Mouse (Mus musculus): ENCODE measurements at regions not wholly inside any gene's neighbourhood (a gene's known extent, or its start where the extent isn't known, plus 50 kb on each side); places are given as distances from the start of the nearest gene placed in this dataset.

DNA sequence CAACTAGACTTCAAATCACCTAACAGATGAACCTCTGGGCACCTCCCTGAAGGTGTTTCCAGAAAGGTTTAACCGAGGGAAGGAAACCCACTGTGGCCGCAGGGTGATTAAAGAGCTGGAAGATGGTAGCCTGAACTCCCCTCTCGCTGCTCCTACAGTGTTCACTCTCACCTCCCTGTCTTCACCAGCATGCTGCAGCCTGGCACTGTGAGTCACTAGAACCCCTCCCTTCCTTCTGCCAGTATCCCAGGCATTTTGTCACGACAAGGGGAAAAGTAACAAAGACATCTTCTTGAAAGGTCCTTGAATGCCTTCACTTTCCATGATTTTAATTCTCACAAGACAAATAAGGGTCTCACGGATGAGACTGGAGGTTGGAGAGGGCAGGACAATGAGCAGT, 471.1 kb downstream of the Nuf2 start:
- Histone ChIP-seq H3K9me3 (ENCODE audit: low read length) (no peaks in the 10 kb centered on the region), H3K27ac (ENCODE audit: low read length) (no peak overlapping the region), H3K9ac (replicated peaks; ENCODE audit: low read depth) (no peak overlapping the region), H3K27me3 (replicated peaks; ENCODE audit: insufficient read depth, low read length) (no peaks in the 10 kb centered on the region), H3K4me3 (ENCODE audit: low read depth, low read length) (no peak overlapping the region), H3K36me3 (ENCODE audit: insufficient read depth, low read length) (no peaks in the 10 kb centered on the region), H3K4me2 (replicated peaks; ENCODE audit: low read depth, low read length) (no peak overlapping the region), H3K4me1 (ENCODE audit: insufficient read depth, low read depth, low read length) (no peaks in the 10 kb centered on the region)
- no peak for ATAC-seq
- TF ChIP-seq EP300 (IDR thresholded peaks at IDR 0.05) (no peak), CTCF (IDR thresholded peaks at IDR 0.05) (no peak)
- no peak for DNase-seq (ENCODE audit: low spot score)
- WGBS = 76% methylated on average over 5 of the region's 5 CpGs

DNA sequence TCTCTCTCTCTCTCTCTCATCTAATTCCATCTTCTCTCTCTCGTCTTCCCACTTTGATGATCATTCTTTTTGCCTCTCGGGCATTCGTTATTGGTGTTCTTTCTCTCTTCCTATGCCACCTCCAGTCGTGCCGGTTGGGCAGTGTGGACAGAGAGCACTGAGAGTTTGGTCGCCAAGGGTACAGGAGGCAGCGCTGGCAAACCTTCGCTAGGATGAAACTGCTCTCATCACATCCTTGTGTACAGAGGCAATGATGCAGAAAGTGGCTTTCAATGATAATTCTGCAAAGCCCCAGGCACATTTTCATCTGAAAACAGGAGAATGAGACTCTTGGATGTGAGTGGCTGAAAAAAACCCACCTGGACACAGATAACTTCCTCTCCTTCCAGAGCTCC, 479.4 kb downstream of the Nuf2 start:
- Histone ChIP-seq H3K9me3 (ENCODE audit: low read length) (no peaks in the 10 kb centered on the region), H3K27ac (ENCODE audit: low read length) (no peak overlapping the region), H3K27me3 (replicated peaks; ENCODE audit: insufficient read depth, low read length) (no peaks in the 10 kb centered on the region), H3K4me3 (ENCODE audit: low read depth, low read length) (no peak overlapping the region), H3K4me1 (ENCODE audit: insufficient read depth, low read depth, low read length) (no peaks in the 10 kb centered on the region), H3K9ac (replicated peaks; ENCODE audit: low read depth) (no peak overlapping the region), H3K4me2 (replicated peaks; ENCODE audit: low read depth, low read length) (no peak overlapping the region), H3K36me3 (ENCODE audit: insufficient read depth, low read length) (no peaks in the 10 kb centered on the region)
- DNase-seq (ENCODE audit: low spot score) (no peak), ATAC-seq (no peak)
- TF ChIP-seq EP300 (IDR thresholded peaks at IDR 0.05) (no peak), CTCF (IDR thresholded peaks at IDR 0.05) (no peak)
- 76% methylated on average over 8 of the region's 8 CpGs for WGBS

DNA sequence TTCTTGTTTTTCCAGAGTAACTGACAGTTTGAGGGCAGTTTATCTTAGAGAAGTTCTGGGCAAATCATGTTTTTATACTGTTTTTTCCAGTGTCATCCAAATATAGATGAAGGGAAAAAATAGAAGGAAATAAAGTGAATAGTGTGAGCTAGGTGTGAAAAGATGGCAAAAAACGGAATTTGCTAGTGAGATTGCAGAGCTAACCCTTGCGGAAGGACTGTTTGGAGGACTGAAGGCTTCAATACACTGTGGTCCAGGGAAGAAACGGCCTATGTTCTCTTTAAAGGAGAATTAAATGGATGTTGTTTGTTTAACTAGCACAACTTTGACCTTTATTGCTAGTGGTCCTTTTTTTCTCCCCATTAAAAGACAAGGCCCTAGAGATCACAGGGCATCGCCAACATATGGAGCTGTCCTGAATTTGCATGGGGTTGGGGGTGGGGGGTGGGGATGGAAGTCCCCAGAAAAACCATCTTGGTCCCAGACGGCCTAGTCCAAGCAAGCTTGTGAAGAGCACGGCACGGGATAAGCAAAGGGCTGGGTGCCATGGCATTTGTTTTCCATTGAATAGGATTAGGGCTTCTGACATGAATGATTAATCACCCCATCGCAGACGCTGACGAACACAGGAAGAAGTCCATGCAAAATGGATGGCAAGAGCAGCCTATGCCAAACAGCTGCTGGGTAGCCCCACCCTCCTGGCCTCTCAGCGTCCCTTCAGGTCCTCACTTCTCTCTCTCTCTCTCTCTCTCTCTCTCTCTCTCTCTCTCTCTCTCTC, 480.0 kb downstream of the Nuf2 start:
- Histone ChIP-seq H3K9ac (replicated peaks; ENCODE audit: low read depth) (no peak overlapping the region), H3K9me3 (ENCODE audit: low read length) (no peaks in the 10 kb centered on the region), H3K4me1 (ENCODE audit: insufficient read depth, low read depth, low read length) (no peaks in the 10 kb centered on the region), H3K27ac (ENCODE audit: low read length) (no peak overlapping the region), H3K36me3 (ENCODE audit: insufficient read depth, low read length) (no peaks in the 10 kb centered on the region), H3K4me2 (replicated peaks; ENCODE audit: low read depth, low read length) (no peak overlapping the region), H3K27me3 (replicated peaks; ENCODE audit: insufficient read depth, low read length) (no peaks in the 10 kb centered on the region), H3K4me3 (ENCODE audit: low read depth, low read length) (no peak overlapping the region)
- peak; percentile 25 for DNase-seq (ENCODE audit: low spot score)
- WGBS = 31% methylated on average over 10 of the region's 11 CpGs
- TF ChIP-seq CTCF (IDR thresholded peaks at IDR 0.05) (no peak), EP300 (IDR thresholded peaks at IDR 0.05) (no peak)
- ATAC-seq = peak; percentile 14; the same call in 1 of the 2 replicates

DNA sequence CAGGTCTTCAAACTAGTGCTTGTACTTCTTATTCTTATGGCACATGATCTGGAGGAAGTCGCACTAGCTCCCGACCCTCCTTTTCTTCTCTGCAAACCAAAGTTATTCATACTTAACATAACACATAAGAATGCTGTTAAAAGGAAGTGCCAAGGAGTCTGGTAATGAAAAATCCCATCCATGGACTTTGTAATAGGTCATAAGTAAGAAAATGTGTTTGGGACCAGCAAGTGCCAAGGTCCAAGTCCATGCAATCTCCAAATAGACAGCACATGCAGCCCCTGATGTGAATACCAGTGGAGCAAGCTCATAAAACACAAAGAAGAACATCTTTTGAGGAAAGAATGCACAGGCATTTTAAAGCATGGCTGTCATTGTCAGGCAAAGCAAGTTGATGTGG, 481.4 kb downstream of the Nuf2 start:
- no peaks in the 10 kb centered on the region for H3K4me1 ChIP-seq (ENCODE audit: insufficient read depth, low read depth, low read length)
- DNase-seq (ENCODE audit: low spot score) (no peak), ATAC-seq (no peak)
- H3K9me3 ChIP-seq (ENCODE audit: low read length) = no peaks in the 10 kb centered on the region
- H3K36me3 ChIP-seq (ENCODE audit: insufficient read depth, low read length) = no peaks in the 10 kb centered on the region
- H3K27ac ChIP-seq (ENCODE audit: low read length) = no peak overlapping the region
- H3K4me3 ChIP-seq (ENCODE audit: low read depth, low read length) = no peak overlapping the region
- no peaks in the 10 kb centered on the region for H3K27me3 ChIP-seq (replicated peaks; ENCODE audit: insufficient read depth, low read length)
- 87% methylated on average over 2 of the region's 2 CpGs for WGBS
- H3K9ac ChIP-seq (replicated peaks; ENCODE audit: low read depth) = no peak overlapping the region
- no peak overlapping the region for H3K4me2 ChIP-seq (replicated peaks; ENCODE audit: low read depth, low read length)
- TF ChIP-seq EP300 (IDR thresholded peaks at IDR 0.05) (no peak), CTCF (IDR thresholded peaks at IDR 0.05) (no peak)

DNA sequence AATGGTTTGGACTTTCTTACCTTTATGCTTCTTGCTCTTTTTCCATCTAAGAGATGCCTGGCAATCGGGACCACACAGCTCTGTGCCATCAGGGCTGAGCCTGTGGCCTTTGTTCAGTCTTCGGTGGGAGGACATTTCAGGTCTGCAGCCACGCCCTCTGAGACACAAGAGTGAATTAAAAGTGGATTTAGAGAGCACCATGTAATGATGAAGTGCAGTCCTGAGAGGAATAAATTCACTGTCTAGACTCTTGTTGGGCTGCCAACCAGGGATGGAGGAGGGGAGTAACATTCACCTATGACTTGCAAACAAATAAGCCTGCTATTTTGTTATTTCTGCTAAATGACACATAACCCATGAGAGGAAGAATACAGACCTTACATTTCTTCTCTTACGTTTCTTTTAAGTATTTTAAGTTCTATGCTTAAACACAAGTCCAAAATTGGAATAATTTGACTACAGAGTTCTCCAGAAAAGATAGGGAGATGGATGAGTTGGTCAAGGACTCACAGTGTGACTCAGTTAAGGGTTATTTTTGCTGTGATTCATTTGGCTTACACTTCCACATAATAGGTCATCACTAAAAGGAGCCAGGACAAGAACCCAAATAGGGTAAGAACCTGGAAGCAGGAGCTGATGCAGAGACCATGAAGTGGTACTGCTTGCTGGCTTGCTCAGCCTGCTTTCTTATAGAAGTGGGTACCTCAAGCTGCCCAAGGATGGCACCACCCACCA, 484.3 kb downstream of the Nuf2 start:
- 77% methylated on average over 4 of the region's 4 CpGs for WGBS

DNA sequence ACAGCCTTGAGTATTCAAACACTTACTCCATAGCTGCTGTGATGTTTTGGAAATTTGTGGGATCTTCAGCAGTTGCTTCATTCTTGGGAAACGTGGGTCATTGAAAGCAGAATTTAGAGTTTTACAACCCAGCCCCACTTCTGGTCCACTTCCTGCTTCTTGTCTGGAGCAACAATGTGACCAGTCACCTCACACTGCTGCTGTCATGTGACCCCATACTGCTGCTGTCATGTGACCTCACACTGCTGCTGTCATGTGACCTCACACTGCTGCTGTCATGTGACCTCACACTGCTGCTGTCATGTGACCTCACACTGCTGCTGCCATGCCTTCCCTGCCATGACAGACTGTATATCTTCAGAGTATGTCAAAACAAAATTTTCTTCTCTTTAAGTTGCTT, 497.7 kb downstream of the Nuf2 start:
- Histone ChIP-seq H3K4me1 (ENCODE audit: insufficient read depth, low read depth, low read length) (no peaks in the 10 kb centered on the region), H3K36me3 (ENCODE audit: insufficient read depth, low read length) (no peaks in the 10 kb centered on the region), H3K4me3 (ENCODE audit: low read depth, low read length) (no peak overlapping the region), H3K4me2 (replicated peaks; ENCODE audit: low read depth, low read length) (no peak overlapping the region), H3K9ac (replicated peaks; ENCODE audit: low read depth) (no peak overlapping the region), H3K9me3 (ENCODE audit: low read length) (no peaks in the 10 kb centered on the region), H3K27me3 (replicated peaks; ENCODE audit: insufficient read depth, low read length) (no peaks in the 10 kb centered on the region), H3K27ac (ENCODE audit: low read length) (no peak overlapping the region)
- WGBS = 86% methylated on average over 1 of the region's 1 CpGs
- ATAC-seq (no peak), DNase-seq (ENCODE audit: low spot score) (no peak)
- TF ChIP-seq EP300 (IDR thresholded peaks at IDR 0.05) = no peak
- TF ChIP-seq CTCF (IDR thresholded peaks at IDR 0.05) = no peak

More for the DNA sequence above, 484.3 kb downstream of the Nuf2 start:
- Histone ChIP-seq H3K9ac (replicated peaks; ENCODE audit: low read depth) (no peak overlapping the region), H3K27ac (ENCODE audit: low read length) (no peak overlapping the region), H3K4me2 (replicated peaks; ENCODE audit: low read depth, low read length) (no peak overlapping the region), H3K36me3 (ENCODE audit: insufficient read depth, low read length) (no peaks in the 10 kb centered on the region), H3K27me3 (replicated peaks; ENCODE audit: insufficient read depth, low read length) (no peaks in the 10 kb centered on the region), H3K9me3 (ENCODE audit: low read length) (no peaks in the 10 kb centered on the region), H3K4me1 (ENCODE audit: insufficient read depth, low read depth, low read length) (no peaks in the 10 kb centered on the region), H3K4me3 (ENCODE audit: low read depth, low read length) (no peak overlapping the region)
- TF ChIP-seq CTCF (IDR thresholded peaks at IDR 0.05) (no peak), EP300 (IDR thresholded peaks at IDR 0.05) (no peak)
- DNase-seq (ENCODE audit: low spot score) (no peak), ATAC-seq (no peak)
